Mouse (Mus musculus): ENCODE results near the gene Cope. TPM values are rescaled to one million over a fixed set of nuclear protein-coding genes. Genes with fewer than 3 reads are reported as not detected.
A peak's percentile ranks its signal among the peaks of the same experiment; 100 is the strongest.

Cope gene
- polyA plus RNA-seq, 1 experiment from 2014 or later = 309 TPM

GRCm38 (mm10) chr8:70329835-70330740, 27.8 kb downstream of the Cope start:
- peaks cover 10% of the 10 kb centered on the region; the same call in 1 of the 2 replicates for H3K4me1 ChIP-seq (replicated peaks; ENCODE audit: insufficient read depth, low read length)
- peak overlapping the region; percentile 47 for H3K4me2 ChIP-seq (ENCODE audit: low read length)
- peak overlapping the region; percentile 28; the same call in 1 of the 2 replicates for H3K9ac ChIP-seq (ENCODE audit: low read depth, low read length)
- no peak for TF ChIP-seq CTCF (IDR thresholded peaks at IDR 0.05; ENCODE audit: low read depth)
- WGBS = 11% methylated on average over 45 of the region's 45 CpGs
- peaks cover 30% of the 10 kb centered on the region for H3K36me3 ChIP-seq (ENCODE audit: insufficient read depth, low read length)
- ATAC-seq (replicated peaks; ENCODE audit: low FRiP score, low read depth) = peak; percentile 15
- H3K4me3 ChIP-seq (replicated peaks; ENCODE audit: low read depth, low read length) = peak overlapping the region; percentile 16
- peak; percentile 32 for DNase-seq (ENCODE audit: low spot score)
- no peak overlapping the region for H3K27ac ChIP-seq
- H3K27me3 ChIP-seq (ENCODE audit: insufficient read depth, low read length) = no peaks in the 10 kb centered on the region
- H3K9me3 ChIP-seq (replicated peaks; ENCODE audit: low read length) = no peaks in the 10 kb centered on the region

GRCm38 (mm10) chr8:70330741-70331364, 28.5 kb downstream of the Cope start:
- WGBS = 46% methylated on average over 44 of the region's 53 CpGs
- H3K4me2 ChIP-seq (ENCODE audit: low read length) = peak overlapping the region; percentile 47
- no peaks in the 10 kb centered on the region for H3K27me3 ChIP-seq (ENCODE audit: insufficient read depth, low read length)
- DNase-seq (ENCODE audit: low spot score) (peak; percentile 83), ATAC-seq (replicated peaks; ENCODE audit: low FRiP score, low read depth) (peak; percentile 81)
- H3K9ac ChIP-seq (ENCODE audit: low read depth, low read length) = peak overlapping the region; percentile 28; the same call in 1 of the 2 replicates
- H3K36me3 ChIP-seq (ENCODE audit: insufficient read depth, low read length) = peaks cover 38% of the 10 kb centered on the region
- H3K9me3 ChIP-seq (replicated peaks; ENCODE audit: low read length) = no peaks in the 10 kb centered on the region
- peak overlapping the region; percentile 16 for H3K4me3 ChIP-seq (replicated peaks; ENCODE audit: low read depth, low read length)
- H3K27ac ChIP-seq = no peak overlapping the region
- TF ChIP-seq CTCF (IDR thresholded peaks at IDR 0.05; ENCODE audit: low read depth) = peak; percentile 60
- H3K4me1 ChIP-seq (replicated peaks; ENCODE audit: insufficient read depth, low read length) = peaks cover 10% of the 10 kb centered on the region; the same call in 1 of the 2 replicates

GRCm38 (mm10) chr8:70331526-70331925, 29.2 kb downstream of the Cope start:
- H3K9me3 ChIP-seq (replicated peaks; ENCODE audit: low read length) = no peaks in the 10 kb centered on the region
- H3K27ac ChIP-seq = no peak overlapping the region
- no peak overlapping the region for H3K4me2 ChIP-seq (ENCODE audit: low read length)
- H3K27me3 ChIP-seq (ENCODE audit: insufficient read depth, low read length) = no peaks in the 10 kb centered on the region
- H3K4me3 ChIP-seq (replicated peaks; ENCODE audit: low read depth, low read length) = no peak overlapping the region
- peaks cover 10% of the 10 kb centered on the region; the same call in 1 of the 2 replicates for H3K4me1 ChIP-seq (replicated peaks; ENCODE audit: insufficient read depth, low read length)
- peaks cover 44% of the 10 kb centered on the region for H3K36me3 ChIP-seq (ENCODE audit: insufficient read depth, low read length)
- no peak overlapping the region for H3K9ac ChIP-seq (ENCODE audit: low read depth, low read length)
- 84% methylated on average over 19 of the region's 19 CpGs for WGBS
- ATAC-seq (replicated peaks; ENCODE audit: low FRiP score, low read depth) = no peak
- DNase-seq (ENCODE audit: low spot score) = no peak
- TF ChIP-seq CTCF (IDR thresholded peaks at IDR 0.05; ENCODE audit: low read depth) = no peak

DNA sequence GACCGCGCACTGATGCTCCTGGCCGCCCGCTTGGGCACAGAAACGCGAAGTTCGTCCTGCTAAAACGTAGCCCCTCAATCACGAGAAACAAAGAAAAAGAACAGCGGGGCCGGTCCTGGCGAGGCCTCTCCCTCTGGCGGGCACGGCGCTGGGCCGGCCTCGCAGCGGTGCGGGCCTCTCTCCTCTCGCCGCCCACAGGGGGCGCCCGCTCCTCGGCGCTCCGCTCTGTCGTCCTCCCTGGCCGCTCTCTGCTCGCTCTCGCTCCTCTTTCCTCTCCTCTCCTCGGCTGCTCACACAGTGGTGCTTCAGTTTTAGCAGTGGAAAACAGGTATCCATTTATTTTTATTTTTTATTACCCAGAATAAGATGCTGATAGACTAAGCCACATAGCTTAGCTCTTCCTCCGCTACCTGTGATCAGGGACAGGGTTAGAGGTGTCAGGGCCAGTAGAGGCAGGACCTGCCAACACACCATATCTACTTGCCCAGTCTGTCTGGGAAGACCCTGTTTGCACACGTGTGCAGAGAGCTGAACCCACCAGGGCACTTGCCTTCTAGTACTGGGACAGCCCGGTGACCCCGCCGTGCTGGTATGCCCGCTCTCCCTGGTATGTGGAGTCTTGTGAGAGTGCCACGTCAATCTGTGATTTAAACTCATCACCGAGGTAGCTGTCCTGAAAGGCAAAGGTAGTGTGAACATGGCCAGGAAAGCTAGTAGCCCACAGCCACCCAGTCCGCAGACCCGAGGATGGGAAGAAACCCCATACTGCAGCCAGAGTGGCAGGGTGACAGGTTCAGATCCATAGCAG, 30.0 kb downstream of the Cope start:
- H3K27ac ChIP-seq = no peak overlapping the region
- H3K9me3 ChIP-seq (replicated peaks; ENCODE audit: low read length) = no peaks in the 10 kb centered on the region
- peaks cover 10% of the 10 kb centered on the region; the same call in 1 of the 2 replicates for H3K4me1 ChIP-seq (replicated peaks; ENCODE audit: insufficient read depth, low read length)
- 29% methylated on average over 41 of the region's 41 CpGs for WGBS
- H3K9ac ChIP-seq (ENCODE audit: low read depth, low read length) = no peak overlapping the region
- TF ChIP-seq CTCF (IDR thresholded peaks at IDR 0.05; ENCODE audit: low read depth) = peak; percentile 90
- no peaks in the 10 kb centered on the region for H3K27me3 ChIP-seq (ENCODE audit: insufficient read depth, low read length)
- H3K36me3 ChIP-seq (ENCODE audit: insufficient read depth, low read length) = peaks cover 51% of the 10 kb centered on the region
- ATAC-seq (replicated peaks; ENCODE audit: low FRiP score, low read depth) (0 out of 2 replicates have a peak, but pooled peaks have one; percentile 38), DNase-seq (ENCODE audit: low spot score) (peak; percentile 84)
- H3K4me2 ChIP-seq (ENCODE audit: low read length) = 0 out of 2 replicates have a peak overlapping the region, but pooled peaks have one; percentile 5
- H3K4me3 ChIP-seq (replicated peaks; ENCODE audit: low read depth, low read length) = no peak overlapping the region

DNA sequence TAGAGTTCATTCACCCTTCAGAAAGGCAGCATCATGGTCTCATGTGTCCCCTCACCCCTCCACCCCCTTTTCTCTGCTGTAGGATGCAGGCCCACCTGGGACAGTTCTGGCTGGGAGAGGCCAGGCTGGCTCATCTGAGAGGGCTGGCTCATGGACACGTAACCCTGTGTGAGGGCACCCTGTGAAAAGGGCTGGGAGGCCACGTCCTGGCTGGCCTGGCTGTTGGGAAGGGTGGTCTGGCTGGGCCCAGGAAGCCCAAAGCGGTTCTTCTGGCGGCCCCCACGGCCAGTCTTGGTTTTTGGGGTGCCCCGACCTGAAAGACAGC, 30.5 kb downstream of the Cope start:
- Histone ChIP-seq H3K9me3 (replicated peaks; ENCODE audit: low read length) (no peaks in the 10 kb centered on the region), H3K9ac (ENCODE audit: low read depth, low read length) (no peak overlapping the region), H3K27me3 (ENCODE audit: insufficient read depth, low read length) (no peaks in the 10 kb centered on the region), H3K4me1 (replicated peaks; ENCODE audit: insufficient read depth, low read length) (peaks cover 10% of the 10 kb centered on the region; the same call in 1 of the 2 replicates), H3K4me3 (replicated peaks; ENCODE audit: low read depth, low read length) (no peak overlapping the region), H3K36me3 (ENCODE audit: insufficient read depth, low read length) (peaks cover 57% of the 10 kb centered on the region), H3K4me2 (ENCODE audit: low read length) (no peak overlapping the region), H3K27ac (no peak overlapping the region)
- TF ChIP-seq CTCF (IDR thresholded peaks at IDR 0.05; ENCODE audit: low read depth) = no peak
- ATAC-seq (replicated peaks; ENCODE audit: low FRiP score, low read depth) = no peak
- DNase-seq (ENCODE audit: low spot score) = no peak
- WGBS = 88% methylated on average over 6 of the region's 6 CpGs

DNA sequence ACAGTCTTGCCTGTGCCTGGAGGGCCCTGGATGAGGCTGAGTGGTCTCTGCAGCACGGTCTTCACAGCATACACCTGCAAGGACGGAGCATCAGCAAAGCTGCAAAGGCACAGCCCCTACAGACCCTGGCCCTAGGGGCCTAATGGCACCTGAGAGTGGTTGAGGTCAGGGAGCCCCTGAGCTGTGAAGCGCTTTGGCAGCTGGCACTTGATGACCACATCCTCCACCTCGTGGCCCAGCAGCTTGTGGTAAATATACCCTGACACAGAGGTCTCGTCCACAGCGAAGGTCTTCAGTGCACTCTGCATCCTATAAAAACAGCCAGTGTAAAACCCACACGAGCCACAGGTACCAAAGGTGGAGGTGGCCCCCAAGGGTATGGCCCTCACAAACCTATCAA, 36.6 kb downstream of the Cope start:
- Histone ChIP-seq H3K9me3 (replicated peaks; ENCODE audit: low read length) (no peaks in the 10 kb centered on the region), H3K9ac (ENCODE audit: low read depth, low read length) (no peak overlapping the region), H3K4me3 (replicated peaks; ENCODE audit: low read depth, low read length) (no peak overlapping the region), H3K27me3 (ENCODE audit: insufficient read depth, low read length) (no peaks in the 10 kb centered on the region), H3K4me1 (replicated peaks; ENCODE audit: insufficient read depth, low read length) (no peaks in the 10 kb centered on the region), H3K36me3 (ENCODE audit: insufficient read depth, low read length) (peaks cover 89% of the 10 kb centered on the region), H3K4me2 (ENCODE audit: low read length) (no peak overlapping the region), H3K27ac (no peak overlapping the region)
- TF ChIP-seq CTCF (IDR thresholded peaks at IDR 0.05; ENCODE audit: low read depth) = no peak
- no peak for DNase-seq (ENCODE audit: low spot score)
- 79% methylated on average over 7 of the region's 7 CpGs for WGBS
- ATAC-seq (replicated peaks; ENCODE audit: low FRiP score, low read depth) = no peak

Measured in kidney, postnatal 0 days (tissue).